Mouse (Mus musculus): ENCODE measurements at regions not wholly inside any gene's neighbourhood (a gene's known extent, or its start where the extent isn't known, plus 50 kb on each side); places are given as distances from the start of the nearest gene placed in this dataset.

- TF ChIP-seq POLR2A (IDR thresholded peaks at IDR 0.05; ENCODE audit: low read depth, low read length) = no peak
- no peak for TF ChIP-seq CTCF (conservative IDR thresholded peaks at IDR 0.05; ENCODE audit: insufficient read depth, insufficient read length, low read depth, low read length)
Measured at GRCm38 (mm10) chr13:102640171-102640570, 53.2 kb upstream of the Cd180 start.
